Mouse (Mus musculus): ENCODE data around the gene Large1. TPM values are rescaled to one million over a fixed set of nuclear protein-coding genes. Genes with fewer than 3 reads are reported as not detected.
"Not testable (repeated sequence)": the region's sequence is repeated elsewhere in the genome, so short reads cannot be mapped to it uniquely, and the experiment has no call there.

Gene Large1
- total RNA-seq, 2 experiments from 2014 or later: 152 to 156 TPM

DNA sequence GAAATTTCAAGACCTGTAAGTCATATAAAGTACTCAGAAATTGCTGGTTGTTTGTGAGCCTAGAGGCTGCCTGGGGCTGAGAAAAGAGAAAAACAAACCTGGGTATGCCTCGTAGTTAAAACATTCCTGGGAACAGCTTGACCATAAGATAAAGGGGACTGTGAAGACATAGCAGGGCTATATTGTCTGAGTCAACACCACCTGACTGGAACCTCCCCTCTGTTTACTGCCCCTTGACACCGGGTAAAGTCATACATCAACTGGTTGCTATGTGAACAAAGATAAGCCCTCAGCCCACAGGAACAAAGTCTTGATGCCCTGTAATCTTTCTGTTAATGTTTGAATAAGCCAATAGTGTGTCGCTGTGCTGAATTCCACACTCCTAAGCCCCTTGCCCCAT, 252.7 kb downstream of the Large1 start:
- intact Hi-C loops (cut with DNase I): not testable (repeated sequence)

DNA sequence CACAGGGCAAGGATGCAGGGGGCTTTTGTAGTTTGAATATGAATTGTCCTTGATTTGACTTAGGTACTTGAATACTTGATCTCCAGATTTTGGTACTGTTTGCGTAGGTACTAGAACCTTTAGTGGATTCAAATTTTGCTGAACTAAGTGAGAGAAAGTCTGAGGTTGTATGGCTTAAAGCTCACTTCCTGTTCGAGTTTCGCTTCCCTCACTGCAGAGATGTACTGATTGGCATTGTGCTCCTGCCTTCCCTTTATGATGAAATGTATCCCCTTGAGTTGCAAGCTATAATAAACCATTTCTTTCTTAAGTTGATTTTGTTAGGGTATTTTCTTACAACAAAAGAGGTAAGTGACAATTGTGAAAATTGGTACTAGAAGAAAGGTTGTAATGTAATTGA, 253.8 kb downstream of the Large1 start:
- no peak for DNase-seq (ENCODE audit: extremely low spot score in 1 of 2, low spot score in 2 of 2)
- intact Hi-C loops (cut with DNase I): no loop called here

More for the DNA sequence above, 252.7 kb downstream of the Large1 start:
- DNase-seq (ENCODE audit: extremely low spot score in 1 of 2, low spot score in 2 of 2): not testable (repeated sequence)

DNA sequence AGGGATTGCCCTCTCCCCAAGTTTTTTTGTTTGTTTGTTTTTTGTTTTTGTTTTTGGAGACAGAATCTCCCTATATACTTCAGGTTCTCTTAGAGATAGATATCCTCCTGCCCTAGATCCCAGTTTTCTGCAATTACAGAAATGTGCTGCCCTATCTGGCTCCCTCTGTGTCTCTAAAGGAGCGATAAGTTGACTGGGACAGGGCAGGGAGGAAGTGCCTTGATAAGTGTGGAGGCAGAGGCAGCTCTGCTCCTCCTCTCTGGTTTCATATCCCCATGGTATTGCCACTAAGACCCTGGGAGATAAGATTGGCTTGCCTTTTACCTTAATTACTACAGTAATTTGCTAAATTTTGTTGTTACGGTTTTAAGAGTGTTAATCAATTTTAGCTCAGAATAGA, 256.4 kb downstream of the Large1 start:
- DNase-seq (ENCODE audit: extremely low spot score in 1 of 2, low spot score in 2 of 2): no peak
- intact Hi-C loops (cut with DNase I): no loop called here

DNA sequence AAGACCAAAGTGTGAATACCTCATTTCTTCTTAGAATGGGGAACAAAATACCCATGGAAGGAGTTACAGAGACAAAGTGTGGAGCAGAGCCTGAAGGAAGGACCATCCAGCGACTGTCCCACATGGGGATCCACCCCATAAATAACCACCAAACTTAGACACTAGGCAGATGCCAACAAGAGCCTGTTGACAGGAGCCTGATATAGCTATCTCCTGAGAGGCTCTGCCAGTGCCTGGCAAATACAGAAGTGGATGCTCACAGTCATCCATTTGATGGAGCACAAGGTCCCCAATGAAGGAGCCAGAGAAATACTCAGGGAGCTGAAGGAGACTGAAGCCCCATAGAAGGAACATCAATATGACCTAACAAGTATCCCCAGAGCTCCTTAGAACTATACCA, 275.6 kb downstream of the Large1 start:
- DNase-seq (ENCODE audit: extremely low spot score in 1 of 2, low spot score in 2 of 2); intact Hi-C loops (cut with DNase I): not testable (repeated sequence)

DNA sequence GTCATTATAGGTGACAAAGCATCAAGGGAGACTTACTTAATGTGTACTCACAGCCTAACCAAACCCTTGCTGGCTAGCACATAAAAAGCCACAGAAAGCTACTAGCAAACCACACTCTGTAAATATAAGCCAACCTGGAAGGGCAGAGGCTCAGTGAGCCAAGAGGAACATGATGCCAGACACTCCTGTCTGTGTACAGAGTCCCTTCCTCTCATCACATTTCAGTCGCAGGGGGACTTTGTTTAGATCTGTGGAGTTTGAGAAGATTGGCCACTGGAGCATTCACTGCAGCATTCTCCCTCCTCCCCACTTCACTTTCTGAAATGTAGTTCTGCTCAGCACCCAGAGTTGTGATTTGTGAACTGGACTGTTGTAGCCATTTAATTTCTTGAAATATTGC, 291.9 kb downstream of the Large1 start:
- intact Hi-C loops (cut with DNase I): no loop called here
- no peak for DNase-seq (ENCODE audit: extremely low spot score in 1 of 2, low spot score in 2 of 2)

DNA sequence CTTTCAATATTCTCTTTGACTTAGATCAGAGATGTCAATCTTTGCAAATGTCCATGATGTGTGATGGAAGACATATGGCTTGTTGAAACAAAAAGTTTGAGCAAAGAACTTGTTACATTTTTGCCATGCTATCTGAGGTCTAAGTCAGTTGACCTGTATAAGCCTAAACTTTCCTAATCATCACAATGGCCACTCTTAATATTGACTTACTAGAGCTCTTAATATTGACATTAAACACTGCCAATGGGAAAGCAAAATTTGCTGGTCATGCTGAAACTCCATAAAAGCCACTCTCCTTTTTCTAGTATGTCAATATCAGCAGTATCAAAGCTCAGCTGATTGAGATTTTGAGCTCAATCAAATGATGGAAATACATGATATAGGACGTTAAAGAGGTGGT, 298.6 kb downstream of the Large1 start:
- DNase-seq (ENCODE audit: extremely low spot score in 1 of 2, low spot score in 2 of 2): no peak
- intact Hi-C loops (cut with DNase I): no loop called here

DNA sequence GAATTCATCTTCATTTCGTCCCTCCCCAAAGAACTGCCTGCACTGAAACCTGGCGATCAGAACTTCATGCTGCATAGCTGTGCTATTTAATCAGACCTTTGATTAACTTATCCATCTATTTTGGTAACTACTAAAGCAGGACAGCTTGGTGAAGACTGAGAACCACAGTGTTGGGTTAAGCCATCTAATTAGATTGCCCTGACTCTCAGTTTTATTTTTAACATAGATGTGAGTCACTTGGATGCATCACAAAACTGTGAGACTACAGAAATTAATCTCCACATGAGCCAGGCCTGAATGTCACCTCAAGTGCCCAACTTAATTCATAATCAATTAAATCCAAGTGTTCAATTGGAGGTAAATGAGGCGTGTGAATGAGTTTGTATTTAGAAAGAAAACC, 299.5 kb downstream of the Large1 start:
- intact Hi-C loops (cut with DNase I): no loop called here
- no peak for DNase-seq (ENCODE audit: extremely low spot score in 1 of 2, low spot score in 2 of 2)

DNA sequence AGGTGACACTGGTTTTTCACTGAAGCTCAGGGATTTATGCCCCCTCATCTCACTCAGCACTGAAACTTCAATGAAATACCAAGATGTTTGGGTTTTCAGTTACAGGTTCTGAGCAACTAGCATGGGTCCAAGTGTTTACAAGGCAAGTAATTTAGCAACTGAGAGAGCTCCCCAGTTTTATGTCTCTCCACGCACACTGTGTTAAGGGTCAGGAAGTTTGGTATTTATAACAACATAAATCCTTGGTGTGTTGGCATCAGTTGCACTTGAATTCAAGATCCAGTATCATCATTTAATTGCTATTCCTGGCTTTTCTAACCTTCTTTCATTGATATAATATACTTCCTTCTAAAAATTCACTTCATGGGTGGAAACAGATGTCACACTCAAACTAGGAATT, 300.9 kb downstream of the Large1 start:
- intact Hi-C loops (cut with DNase I): no loop called here
- DNase-seq (ENCODE audit: extremely low spot score in 1 of 2, low spot score in 2 of 2): no peak

DNA sequence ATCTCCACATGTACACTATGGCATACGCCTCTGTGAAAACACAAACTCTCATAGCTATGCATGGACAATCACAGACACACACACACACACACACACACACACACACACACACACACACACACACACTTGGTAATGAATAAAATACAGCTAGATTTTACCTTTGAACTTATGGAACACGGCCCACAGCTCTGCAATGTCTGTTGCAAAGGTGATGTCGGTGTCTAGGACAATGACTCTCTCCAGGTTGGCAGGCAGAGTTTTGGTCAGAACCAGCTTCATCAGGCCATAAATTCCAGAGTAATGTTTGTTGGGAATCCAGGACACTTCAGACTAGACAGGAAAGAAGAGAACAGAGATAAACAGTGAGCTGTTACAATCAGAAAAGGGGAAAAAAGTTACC, 305.2 kb downstream of the Large1 start:
- no peak for DNase-seq (ENCODE audit: extremely low spot score in 1 of 2, low spot score in 2 of 2)
- intact Hi-C loops (cut with DNase I): no loop called here

DNA sequence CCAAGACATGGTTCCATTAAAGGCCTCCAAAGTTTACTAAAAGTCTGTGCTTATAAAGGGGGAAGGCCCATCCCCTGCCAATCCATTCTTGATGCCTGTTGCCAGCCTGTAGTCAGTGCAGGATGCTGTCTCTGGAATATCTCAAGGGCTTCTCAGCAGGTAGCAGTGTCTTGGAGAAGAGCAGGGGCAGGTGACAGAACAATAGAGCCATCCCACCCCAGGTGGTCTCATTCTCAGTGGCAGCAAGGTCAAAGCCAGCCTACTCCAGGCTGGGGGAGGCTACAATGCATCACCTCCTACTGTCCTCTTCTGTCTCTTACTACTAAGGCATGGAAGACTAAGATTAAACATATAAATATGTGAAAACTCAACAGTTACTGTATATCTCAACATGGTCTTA, 323.6 kb downstream of the Large1 start:
- no peak for DNase-seq (ENCODE audit: extremely low spot score in 1 of 2, low spot score in 2 of 2)
- intact Hi-C loops (cut with DNase I): no loop called here

DNA sequence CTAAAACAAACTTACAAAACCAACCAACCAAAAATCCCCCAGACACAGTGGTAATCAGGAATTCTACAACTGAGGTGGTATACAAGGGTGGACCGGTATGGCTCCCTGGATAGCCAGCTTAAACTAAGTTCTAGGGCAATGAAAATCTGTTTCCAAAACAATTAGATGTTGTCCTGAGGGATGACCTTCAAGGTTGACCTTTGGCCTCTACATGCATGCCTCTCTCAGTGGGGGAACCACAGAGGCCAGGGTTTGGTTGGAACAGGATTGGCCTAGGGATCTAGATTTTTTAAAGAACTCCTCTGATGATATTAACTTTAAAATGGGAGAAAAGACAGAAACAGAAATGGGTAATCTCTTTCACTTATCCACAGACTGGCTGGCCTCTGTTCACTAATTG, 335.1 kb downstream of the Large1 start:
- intact Hi-C loops (cut with DNase I): no loop called here
- no peak for DNase-seq (ENCODE audit: extremely low spot score in 1 of 2, low spot score in 2 of 2)

DNA sequence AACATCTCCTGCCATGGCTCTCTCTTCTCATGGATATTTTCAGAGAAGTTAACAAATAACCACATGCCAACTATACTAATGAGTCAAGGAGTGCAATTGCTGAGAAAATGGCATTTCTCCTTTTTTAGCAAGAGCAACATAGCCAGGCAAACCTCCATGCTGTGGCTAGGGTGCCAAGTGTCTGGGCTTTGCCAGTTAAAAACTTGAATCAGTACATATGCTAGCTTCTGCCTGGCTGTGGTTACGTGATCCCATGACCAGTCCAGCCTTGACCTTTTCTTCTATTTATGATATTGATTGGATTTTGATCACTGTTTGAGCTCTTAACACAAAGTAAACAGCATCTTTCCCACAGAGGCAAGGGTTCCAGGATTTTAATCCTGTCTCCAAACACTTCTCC, 335.7 kb downstream of the Large1 start:
- DNase-seq (ENCODE audit: extremely low spot score in 1 of 2, low spot score in 2 of 2): no peak
- intact Hi-C loops (cut with DNase I): no loop called here

DNA sequence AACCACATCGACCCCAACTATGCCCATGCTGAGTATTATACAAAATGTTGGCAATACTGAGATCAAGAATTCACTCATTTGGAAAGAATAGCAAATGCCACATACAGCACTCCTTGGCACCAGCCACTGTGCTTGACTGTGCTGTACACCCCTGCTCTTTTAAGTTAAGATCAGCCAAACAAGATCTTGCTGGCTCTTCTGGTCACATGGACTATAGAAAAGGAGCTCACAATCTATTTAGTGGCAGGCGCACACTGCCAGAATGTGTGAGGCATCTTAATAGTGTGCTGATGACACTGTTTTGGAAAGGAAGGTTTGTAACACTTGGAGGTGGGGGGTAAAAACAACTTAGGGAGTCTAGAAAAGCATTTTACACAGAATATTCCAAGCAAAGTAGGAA, 337.0 kb downstream of the Large1 start:
- no peak for DNase-seq (ENCODE audit: extremely low spot score in 1 of 2, low spot score in 2 of 2)
- intact Hi-C loops (cut with DNase I): no loop called here

DNA sequence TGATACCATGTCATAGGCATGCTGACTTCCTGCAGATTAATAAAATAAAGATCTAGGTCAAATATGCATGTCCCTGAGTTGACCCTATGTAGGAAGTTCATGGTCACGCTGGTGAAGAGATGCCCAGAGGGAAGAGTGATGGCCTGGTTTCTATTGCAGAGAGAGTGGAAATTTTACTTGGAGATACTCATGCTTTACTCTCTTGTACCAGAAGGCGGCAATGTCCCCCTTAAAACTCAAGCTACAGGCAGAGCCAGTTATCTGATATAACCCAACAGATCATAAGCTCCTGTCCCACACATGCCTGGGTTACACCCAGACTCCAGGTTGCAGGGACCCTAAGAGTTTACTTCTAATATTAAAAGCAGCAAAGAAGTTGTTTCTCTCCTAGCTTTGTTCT, 345.9 kb downstream of the Large1 start:
- DNase-seq (ENCODE audit: extremely low spot score in 1 of 2, low spot score in 2 of 2): peak in 1 of 2 experiments; percentile 10

DNA sequence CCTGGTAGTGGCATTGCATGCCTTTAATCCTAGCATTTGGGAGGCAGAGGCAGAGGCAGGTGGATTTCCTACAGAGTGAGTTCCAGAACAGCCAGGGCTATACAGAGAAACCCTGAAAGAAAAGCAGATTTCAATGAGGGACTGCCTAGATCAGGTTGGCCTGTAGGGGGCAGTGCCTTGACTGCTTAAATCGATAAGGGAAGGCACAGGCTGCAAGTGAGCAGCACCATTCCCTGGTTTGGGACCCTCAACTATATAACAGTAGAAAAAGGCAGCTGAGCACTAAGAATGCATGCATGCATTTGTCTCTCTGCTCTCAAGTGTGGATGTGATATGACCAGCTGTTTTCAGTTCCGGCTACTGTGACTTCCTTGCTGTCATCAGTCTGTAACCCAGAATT, 349.5 kb downstream of the Large1 start:
- intact Hi-C loops (cut with DNase I): loop anchor here (10.0 kb wide), 1 partner anchor 231 kb away; no protein-coding TSS in a partner anchor
- DNase-seq (ENCODE audit: extremely low spot score in 1 of 2, low spot score in 2 of 2): peak in 1 of 2 experiments; percentile 26

More for the DNA sequence above, 345.9 kb downstream of the Large1 start:
- intact Hi-C loops (cut with DNase I): loop anchor here (5.0 to 10.0 kb wide), 2 partner anchors 227 to 345 kb away; partner anchors contain the start of gene Large1

DNA sequence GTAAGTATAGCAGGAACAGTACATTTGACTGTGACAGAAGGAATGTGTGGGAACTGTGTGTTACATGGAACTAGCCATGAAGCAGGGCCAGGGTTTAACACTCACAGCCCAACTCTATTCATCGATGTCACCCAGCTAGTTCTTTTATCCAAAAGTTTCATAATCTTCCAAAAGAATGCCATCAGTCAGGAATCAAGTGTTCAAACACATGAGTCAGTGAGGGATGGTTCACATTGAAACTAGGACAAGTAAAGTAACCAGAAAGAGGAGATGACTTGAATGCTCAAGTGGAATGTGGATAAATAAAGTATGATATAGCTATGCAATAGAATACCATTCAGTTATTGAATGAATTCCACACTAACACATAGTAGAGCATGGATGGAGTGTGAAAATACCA, 359.5 kb downstream of the Large1 start:
- DNase-seq (ENCODE audit: extremely low spot score in 1 of 2, low spot score in 2 of 2): no peak
- intact Hi-C loops (cut with DNase I): no loop called here

DNA sequence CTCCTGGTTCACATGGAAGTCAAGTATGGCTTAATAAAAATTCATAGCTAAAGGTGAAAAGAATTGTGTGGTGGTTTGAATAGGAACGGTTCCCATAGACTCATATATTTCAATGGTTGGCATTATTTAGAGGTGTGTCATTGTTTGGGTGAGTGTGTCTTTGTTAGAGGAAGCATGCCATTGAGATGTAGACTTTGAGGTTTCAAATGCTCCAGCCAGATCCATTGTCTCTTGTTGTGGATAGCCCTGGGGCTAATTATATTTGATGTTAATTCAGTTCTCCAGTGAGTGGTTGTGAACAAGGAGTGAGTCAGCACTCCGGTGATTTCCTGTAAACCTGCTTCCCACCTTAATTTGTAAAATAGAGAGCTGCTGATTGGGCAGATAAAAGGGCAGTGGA, 362.9 kb downstream of the Large1 start:
- intact Hi-C loops (cut with DNase I): no loop called here

DNA sequence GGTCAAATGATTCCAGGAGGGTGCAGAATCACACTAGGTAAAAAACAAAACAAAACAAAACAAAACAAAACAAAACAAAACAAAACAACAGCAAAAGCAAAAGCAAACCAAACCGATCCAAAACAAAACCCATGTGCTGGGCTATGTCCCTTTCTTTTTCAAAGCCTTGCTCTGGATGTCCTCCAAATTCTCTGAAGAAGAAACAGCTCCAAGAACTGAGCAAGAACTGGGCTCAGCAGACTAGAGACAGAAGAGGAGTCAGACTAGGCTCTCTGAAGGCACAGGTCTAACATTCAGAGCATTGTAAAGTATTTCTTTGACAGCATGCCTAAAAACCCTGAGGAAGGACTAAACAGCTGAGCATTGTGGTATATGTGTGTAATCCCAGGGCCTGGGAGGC, 370.5 kb downstream of the Large1 start:
- intact Hi-C loops (cut with DNase I): no loop called here
- no peak for DNase-seq (ENCODE audit: extremely low spot score in 1 of 2, low spot score in 2 of 2)

More for the DNA sequence above, 362.9 kb downstream of the Large1 start:
- no peak for DNase-seq (ENCODE audit: extremely low spot score in 1 of 2, low spot score in 2 of 2)

DNA sequence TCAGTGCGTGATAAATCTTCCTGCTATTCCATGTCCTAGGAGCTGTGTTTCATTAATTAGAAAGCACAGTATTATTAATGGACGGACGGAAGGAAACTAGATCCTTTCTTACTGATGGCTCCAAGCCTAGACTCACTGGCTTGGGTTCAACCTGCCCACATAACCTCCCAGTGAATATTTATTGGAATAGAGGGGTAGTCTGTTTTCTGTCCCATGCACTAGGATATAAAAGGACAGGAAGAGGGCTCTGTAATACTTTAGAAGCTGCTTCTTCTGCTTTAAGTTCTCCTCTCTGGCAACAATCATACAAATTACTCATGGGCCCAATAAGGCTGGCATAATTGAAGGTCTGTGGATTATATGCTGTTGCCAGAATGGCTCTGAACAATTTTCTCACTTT, 398.3 kb downstream of the Large1 start:
- DNase-seq (ENCODE audit: extremely low spot score in 1 of 2, low spot score in 2 of 2): no peak
- intact Hi-C loops (cut with DNase I): no loop called here

DNA sequence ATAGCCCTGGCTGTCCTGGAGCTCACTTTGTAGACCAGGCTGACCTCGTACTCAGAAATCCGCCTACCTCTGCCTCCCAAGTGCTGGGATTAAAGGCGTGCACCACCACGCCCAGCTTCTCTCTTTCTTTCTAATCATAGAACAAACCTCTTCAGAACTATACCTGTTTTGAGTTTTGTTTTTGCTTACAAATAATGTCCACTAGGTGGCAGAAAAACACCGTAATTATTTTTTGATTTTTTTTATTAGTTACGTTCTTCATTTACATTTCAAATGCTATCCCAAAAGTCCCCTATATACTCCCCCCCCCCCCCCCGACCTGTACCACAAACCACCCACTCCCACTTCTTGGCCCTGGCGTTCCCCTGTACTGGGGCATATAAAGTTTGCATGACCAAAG, 411.9 kb downstream of the Large1 start:
- DNase-seq (ENCODE audit: extremely low spot score in 1 of 2, low spot score in 2 of 2); intact Hi-C loops (cut with DNase I): not testable (repeated sequence)

DNA sequence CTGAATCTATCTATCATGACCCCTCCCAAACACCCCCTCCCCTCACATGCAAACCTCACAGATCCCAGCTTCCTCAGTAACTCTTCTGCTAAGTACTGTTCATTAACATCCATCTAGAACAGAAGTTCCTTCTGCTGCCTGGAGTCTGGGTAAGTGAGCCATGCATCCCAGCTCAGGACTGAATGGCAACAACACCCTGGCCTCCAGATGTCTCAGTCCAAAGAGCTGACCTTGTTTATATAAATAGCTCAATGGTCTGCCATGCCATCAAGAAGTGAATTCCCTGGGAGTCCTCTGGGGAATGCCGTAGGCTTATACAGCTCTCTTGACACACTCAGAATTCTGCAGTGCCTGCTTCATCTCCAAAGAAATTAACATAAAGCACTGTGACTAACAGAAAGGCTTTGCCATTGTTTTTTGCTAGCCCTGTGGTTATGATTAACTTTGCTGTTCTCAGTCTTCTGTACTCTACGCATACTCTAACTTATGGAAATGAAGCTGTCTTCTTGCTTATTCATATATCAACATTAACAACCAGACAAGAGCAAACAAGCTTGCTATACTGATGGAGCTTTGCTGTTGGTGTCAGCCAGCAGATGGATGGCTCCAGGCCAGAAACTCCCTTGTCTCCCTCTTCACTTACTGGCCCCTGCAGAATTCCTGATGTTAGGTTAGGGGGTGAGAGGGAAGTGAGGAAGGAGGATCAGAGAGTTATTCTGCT, 434.0 kb downstream of the Large1 start:
- peak in 1 of 2 experiments; percentile 25 for DNase-seq (ENCODE audit: extremely low spot score in 1 of 2, low spot score in 2 of 2)
- intact Hi-C loops (cut with DNase I): no loop called here

All from left cerebral cortex, postnatal 10 days (tissue).